Mouse (Mus musculus) thymus, postnatal 10 days (tissue): ENCODE measurements around the gene Icos.

Experiments
- DNase-seq, 2 experiments: peaks; one replicate each; pipeline ENCODE4 v3.0.0; 2021; ENCODE audit warnings: low spot score in 2 of 2

The Icos gene

GRCm38 (mm10) chr1:60977641-60978040 is at the start of gene Icos:
Gene Icos, plus strand, starts transcription at chr1:60977927.
- peak; percentile 66 to 67 for DNase-seq

- no peak for DNase-seq
Measured at GRCm38 (mm10) chr1:60929036-60929435, 48.7 kb upstream of the Icos start.

GRCm38 (mm10) chr1:60930397-60930796 is 47.3 kb upstream of the Icos start:
- no peak for DNase-seq

- DNase-seq: no peak
Measured at GRCm38 (mm10) chr1:60935968-60936581, 41.7 kb upstream of the Icos start.

GRCm38 (mm10) chr1:60936963-60937711 is 40.6 kb upstream of the Icos start:
- no peak for DNase-seq

- no peak for DNase-seq
Measured at GRCm38 (mm10) chr1:60938256-60938655, 39.5 kb upstream of the Icos start.

- no peak for DNase-seq
Measured at GRCm38 (mm10) chr1:60938974-60939373, 38.8 kb upstream of the Icos start.

- DNase-seq: no peak
Measured at GRCm38 (mm10) chr1:60940023-60940422, 37.7 kb upstream of the Icos start.

GRCm38 (mm10) chr1:60940620-60941019 is 37.1 kb upstream of the Icos start:
- DNase-seq: no peak

- DNase-seq: no peak
Measured at GRCm38 (mm10) chr1:60941056-60942048, 36.4 kb upstream of the Icos start.

GRCm38 (mm10) chr1:60942921-60943320 is 34.8 kb upstream of the Icos start:
- DNase-seq: no peak

- no peak for DNase-seq
Measured at GRCm38 (mm10) chr1:60945633-60946401, 31.9 kb upstream of the Icos start.

- DNase-seq: no peak
Measured at GRCm38 (mm10) chr1:60948112-60948511, 29.6 kb upstream of the Icos start.

GRCm38 (mm10) chr1:60952958-60953357 is 24.8 kb upstream of the Icos start:
- no peak for DNase-seq

GRCm38 (mm10) chr1:60953686-60954085 is 24.0 kb upstream of the Icos start:
- no peak for DNase-seq

- DNase-seq: peak in 1 of 2 experiments; percentile 54
Measured at GRCm38 (mm10) chr1:60954759-60955158, 23.0 kb upstream of the Icos start.

GRCm38 (mm10) chr1:60955186-60955585 is 22.5 kb upstream of the Icos start:
- no peak for DNase-seq

- DNase-seq: no peak
Measured at GRCm38 (mm10) chr1:60956196-60956595, 21.5 kb upstream of the Icos start.

- DNase-seq: peak in 1 of 2 experiments; percentile 19
Measured at GRCm38 (mm10) chr1:60958287-60958686, 19.4 kb upstream of the Icos start.

GRCm38 (mm10) chr1:60959246-60959645 is 18.5 kb upstream of the Icos start:
- DNase-seq: no peak

GRCm38 (mm10) chr1:60960451-60960850 is 17.3 kb upstream of the Icos start:
- DNase-seq: no peak
